Mouse (Mus musculus) Muller cell, postnatal 12 days (primary cell): ENCODE results near the gene Fsd1.

Source experiments
- DNase-seq: peaks from one replicate; pipeline ENCODE4 v3.0.0-alpha.2; 2015; ENCODE audit errors: inconsistent ontology term

Gene Fsd1

GRCm38 (mm10) chr17:55963171-55963570 is 23.1 kb upstream of the Fsd1 start:
- no peak for DNase-seq

GRCm38 (mm10) chr17:55964496-55964895 is 21.8 kb upstream of the Fsd1 start:
- DNase-seq, result no peak

GRCm38 (mm10) chr17:55964996-55965395 is 21.3 kb upstream of the Fsd1 start:
- DNase-seq, result no peak

- DNase-seq, result no peak
Observed at GRCm38 (mm10) chr17:55967186-55967585, 19.1 kb upstream of the Fsd1 start.

GRCm38 (mm10) chr17:55968210-55968609 is 18.1 kb upstream of the Fsd1 start:
- no peak for DNase-seq

GRCm38 (mm10) chr17:55969560-55969959 is 16.7 kb upstream of the Fsd1 start:
- no peak for DNase-seq

- DNase-seq, result peak; percentile 43
Observed at GRCm38 (mm10) chr17:55969966-55970891, 16.1 kb upstream of the Fsd1 start, which contains the start of gene Shd. Shd (plus strand) TSS chr17:55970467.

GRCm38 (mm10) chr17:55971453-55971852 is 14.9 kb upstream of the Fsd1 start:
- DNase-seq, result no peak

GRCm38 (mm10) chr17:55976255-55976862 is 9.9 kb upstream of the Fsd1 start:
- peak; percentile 62 for DNase-seq

GRCm38 (mm10) chr17:55977301-55977700 is 9.0 kb upstream of the Fsd1 start:
- DNase-seq, result no peak

- DNase-seq, result no peak
Observed at GRCm38 (mm10) chr17:55990278-55990898, 4.1 kb downstream of the Fsd1 start.

GRCm38 (mm10) chr17:55996007-55996406 is 9.7 kb downstream of the Fsd1 start:
- DNase-seq, result no peak

- no peak for DNase-seq
Observed at GRCm38 (mm10) chr17:55999794-56000499, 13.6 kb downstream of the Fsd1 start.

GRCm38 (mm10) chr17:56003000-56003399 is 16.7 kb downstream of the Fsd1 start:
- DNase-seq, result no peak

- DNase-seq, result no peak
Observed at GRCm38 (mm10) chr17:56005415-56006061, 19.2 kb downstream of the Fsd1 start, which contains the start of the genes Stap2 and Mpnd. Stap2 (minus strand) TSS chr17:56005584. Mpnd (plus strand) TSS chr17:56005711.

- DNase-seq, result no peak
Observed at GRCm38 (mm10) chr17:56006956-56007355, 20.6 kb downstream of the Fsd1 start.

- no peak for DNase-seq
Observed at GRCm38 (mm10) chr17:56007444-56008355, 21.4 kb downstream of the Fsd1 start.

- DNase-seq, result peak; percentile 94
Observed at GRCm38 (mm10) chr17:56008356-56009087, 22.2 kb downstream of the Fsd1 start.
